Comparison of ENCODE assay signal across 8 mouse cellular contexts in genomic region chr9:69989303-69990121, GRCm38 (mm10). TPM values are rescaled to one million over a fixed set of nuclear protein-coding genes. Genes with fewer than 3 reads are reported as not detected.
DNase-seq lines count a peak whose midpoint lies in the region; ATAC-seq lines count a peak whose summit lies in the region.

Gene Bnip2, plus strand, starts transcription at chr9:69989466.

- H3K4me3 ChIP-seq in hindbrain, embryonic 11.5 days (ENCODE audit: low read depth, low read length): peak within 1 kb of the TSS; percentile 98

- H3K27me3 ChIP-seq in hindbrain, embryonic 11.5 days (ENCODE audit: control insufficient read depth, insufficient read depth, low read length): no peaks in the 10 kb centered on the region

- 0% methylated on average over 72 of the region's 76 CpGs for WGBS in hindbrain, embryonic 11.5 days

- H3K4me1 ChIP-seq in hindbrain, embryonic 11.5 days (replicated peaks; ENCODE audit: control insufficient read depth, insufficient read depth, low read length): no peaks in the 10 kb centered on the region; the same call in 1 of the 2 replicates

- H3K9me3 ChIP-seq in hindbrain, embryonic 11.5 days (ENCODE audit: control insufficient read depth, low read length): no peaks in the 10 kb centered on the region

- peak within 1 kb of the TSS; percentile 97 for H3K27ac ChIP-seq in hindbrain, embryonic 11.5 days (ENCODE audit: low read depth, low read length)

- peak within 1 kb of the TSS; percentile 96 for H3K9ac ChIP-seq in hindbrain, embryonic 11.5 days (ENCODE audit: low read depth, low read length)

- H3K36me3 ChIP-seq in hindbrain, embryonic 11.5 days (ENCODE audit: control insufficient read depth, insufficient read depth, low read length): no peaks in the 10 kb centered on the region

- H3K4me2 ChIP-seq in hindbrain, embryonic 11.5 days (replicated peaks; ENCODE audit: low read depth, low read length): peak within 1 kb of the TSS; percentile 63

- peak; percentile 95 for ATAC-seq in hindbrain, embryonic 11.5 days (ENCODE audit: low FRiP score)

- DNase-seq in Muller cell, postnatal 12 days (ENCODE audit: inconsistent ontology term): peak; percentile 96
- peak; percentile 96 for DNase-seq in cerebellum, adult 9-11 months
- DNase-seq in frontal cortex, adult 2 months (ENCODE audit: extremely low spot score in 1 of 2, low spot score in 1 of 2): peak; percentile 81 to 96
- DNase-seq in hindbrain, embryonic 11.5 days (ENCODE audit: low spot score): peak; percentile 99
- peak; percentile 92 to 95 for DNase-seq in layer of hippocampus, postnatal 10 days (ENCODE audit: low spot score in 2 of 2)
- peak; percentile 97 for DNase-seq in lung, postnatal 10 days
- peak; percentile 98 for DNase-seq in ovary, postnatal 36 days (ENCODE audit: low spot score)
- peak; percentile 92 for DNase-seq in thymus, postnatal 25 days

RNA-seq across cellular contexts. Expression of gene Bnip2, which starts in this region (rescaled TPM):
- 44.6 and 48.0 TPM in 2 replicates for polyA plus RNA-seq in frontal cortex, adult 2 months (2012; rRNA removed)
- 124 and 126 TPM in 2 replicates for polyA plus RNA-seq in hindbrain, embryonic 11.5 days (2014; fragmentation: Nextera tagmentation; extraction: Ambion mirVana)
- total RNA-seq in layer of hippocampus, postnatal 10 days (2021): 10 to 100 TPM; 39.5 to 47.6 TPM

Comparison
In these comparisons a context has a peak if more than half of its experiments do, and no peak if none do; other contexts are left out.
1. Peak in every context shown above with its lines: DNase-seq, ATAC-seq, H3K4me3 ChIP-seq and H3K27ac ChIP-seq.